In the genomic region with DNA sequence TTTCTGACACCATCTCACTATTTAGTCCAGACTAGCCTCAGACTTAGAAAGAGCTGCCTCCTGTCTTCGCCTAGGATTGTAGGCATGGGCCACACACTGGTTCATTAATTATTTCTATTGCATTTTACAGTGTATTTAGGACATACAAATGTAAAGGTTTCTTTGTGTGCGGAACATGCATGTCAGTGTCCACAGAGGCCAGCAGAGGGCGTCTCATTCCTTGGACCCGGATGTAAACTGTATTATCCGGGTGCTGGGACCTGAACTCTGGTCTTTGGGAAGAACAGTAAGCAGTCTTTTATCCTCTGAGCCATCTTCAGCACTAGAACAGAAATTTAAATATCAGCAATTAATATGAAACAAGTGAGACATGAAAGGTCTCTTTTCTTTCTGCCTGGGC, we compare ENCODE assay signal across 9 mouse cellular contexts. TPM values are rescaled to one million over a fixed set of nuclear protein-coding genes. Genes with fewer than 3 reads are reported as not detected.
DNase-seq lines count a peak whose midpoint lies in the region; ATAC-seq and TF ChIP-seq lines count a peak whose summit lies in the region.
"Had no signal": no experiment of that assay in that cellular context is flagged by ENCODE, and none has a peak within 500 bp of the region (broad histone marks: within the 10 kb centered on the region; RNA-seq: fewer than 3 reads in every experiment).

No protein-coding gene starts in this region.

- DNase-seq in layer of hippocampus, adult 2 months (ENCODE audit: low spot score in 2 of 2): no peak
- DNase-seq in layer of hippocampus, postnatal 10 days (ENCODE audit: low spot score in 2 of 2): no peak
- DNase-seq in Patski (ENCODE audit: low read depth, low spot score) (no peak), MN1 (ENCODE audit: low spot score) (no peak)
- DNase-seq in frontal cortex, postnatal 25 days (ENCODE audit: low spot score in 2 of 2): no peak
- DNase-seq in cerebellum, postnatal 36 days: no peak
- DNase-seq: adrenal gland, adult 8-10 months had no signal

- H3K27ac ChIP-seq in layer of hippocampus, adult 2 months: no peak overlapping the region
- no peak overlapping the region for H3K27ac ChIP-seq in forebrain, embryonic 15.5 days (replicated peaks)
- no peak overlapping the region for H3K27ac ChIP-seq in midbrain, embryonic 15.5 days

- H3K27me3 ChIP-seq in Patski: no peaks in the 10 kb centered on the region
- H3K27me3 ChIP-seq in forebrain, embryonic 15.5 days: no peaks in the 10 kb centered on the region
- no peaks in the 10 kb centered on the region for H3K27me3 ChIP-seq in midbrain, embryonic 15.5 days (replicated peaks)

- 84% methylated on average over 5 of the region's 5 CpGs for WGBS in forebrain, embryonic 15.5 days
- WGBS in midbrain, embryonic 15.5 days: 78% methylated on average over 5 of the region's 5 CpGs

- POLR2A ChIA-PET in Patski (lab: Charles Lee): no interaction called here

- CTCF ChIA-PET in Patski (lab: Charles Lee): interaction anchor here (0.9 kb wide), 1 partner anchor 11 kb away, joined by 3 read pairs; no protein-coding TSS in a partner anchor

- H3K9ac ChIP-seq in forebrain, embryonic 15.5 days (replicated peaks): no peak overlapping the region
- no peak overlapping the region for H3K9ac ChIP-seq in midbrain, embryonic 15.5 days

- H3K4me2 ChIP-seq in forebrain, embryonic 15.5 days (replicated peaks): peak overlapping the region; percentile 55
- peak overlapping the region; percentile 61; the same call in 1 of the 2 replicates for H3K4me2 ChIP-seq in midbrain, embryonic 15.5 days

- H3K4me1 ChIP-seq in forebrain, embryonic 15.5 days: peaks cover 45% of the 10 kb centered on the region
- H3K4me1 ChIP-seq in midbrain, embryonic 15.5 days: peaks cover 35% of the 10 kb centered on the region

- peaks cover 27% of the 10 kb centered on the region for H3K36me3 ChIP-seq in forebrain, embryonic 15.5 days
- H3K36me3 ChIP-seq in midbrain, embryonic 15.5 days (replicated peaks): peaks cover 5% of the 10 kb centered on the region; the same call in 1 of the 2 replicates

- TF ChIP-seq CTCF in layer of hippocampus, adult 2 months (conservative IDR thresholded peaks at IDR 0.05): peak; percentile 58
- peak; percentile 64 for TF ChIP-seq CTCF in Patski (IDR thresholded peaks at IDR 0.05)

- no peak for ATAC-seq in Patski
- no peak for ATAC-seq in forebrain, embryonic 15.5 days (replicated peaks)
- ATAC-seq in midbrain, embryonic 15.5 days (replicated peaks): no peak

- in situ Hi-C loops in Patski (cut with MboI; ENCODE audit: low pct_unique_long_range_greater_than_20kb): no loop called here

- H3K9me3 ChIP-seq in forebrain, embryonic 15.5 days: no peaks in the 10 kb centered on the region
- no peaks in the 10 kb centered on the region for H3K9me3 ChIP-seq in midbrain, embryonic 15.5 days

- H3K4me3 ChIP-seq in layer of hippocampus, adult 2 months: no peak overlapping the region
- 0 out of 2 replicates have a peak overlapping the region, but pooled peaks have one; percentile 100 for H3K4me3 ChIP-seq in forebrain, embryonic 15.5 days
- H3K4me3 ChIP-seq in midbrain, embryonic 15.5 days: no peak overlapping the region

RNA-seq across cellular contexts. Expression of a gene that starts 16.5 kb away (rescaled TPM):
- total RNA-seq in layer of hippocampus, adult 2 months (2021): 100 to 1,000 TPM; 158 to 163 TPM
- 100 to 1,000 TPM; 145 to 152 TPM for total RNA-seq in layer of hippocampus, postnatal 10 days (2021)
- 120 TPM for polyA plus RNA-seq in Patski (2021)
- 211 and 214 TPM in 2 replicates for polyA plus RNA-seq in forebrain, embryonic 15.5 days (2015; fragmentation: Nextera tagmentation; extraction: Ambion mirVana)
- 182 and 199 TPM in 2 replicates for polyA plus RNA-seq in midbrain, embryonic 15.5 days (2015; fragmentation: Nextera tagmentation; extraction: Ambion mirVana)

RNA-seq across cellular contexts. Expression of a gene that starts 16.7 kb away (rescaled TPM):
- total RNA-seq in layer of hippocampus, adult 2 months (2021): 10 to 100 TPM; 59.7 to 60.3 TPM
- 10 to 100 TPM; 67.0 to 72.3 TPM for total RNA-seq in layer of hippocampus, postnatal 10 days (2021)
- 65.4 TPM for polyA plus RNA-seq in Patski (2021)
- 154 and 156 TPM in 2 replicates for polyA plus RNA-seq in forebrain, embryonic 15.5 days (2015; fragmentation: Nextera tagmentation; extraction: Ambion mirVana)
- 110 and 112 TPM in 2 replicates for polyA plus RNA-seq in midbrain, embryonic 15.5 days (2015; fragmentation: Nextera tagmentation; extraction: Ambion mirVana)
